Mouse (Mus musculus) skeletal muscle tissue, adult 2 months (tissue): ENCODE results near the gene Wdr46.
A peak's percentile ranks its signal among the peaks of the same experiment; 100 is the strongest.
"Not testable (repeated sequence)": the region's sequence is repeated elsewhere in the genome, so short reads cannot be mapped to it uniquely, and the experiment has no call there.

Source experiments
- DNase-seq: peaks from one replicate; pipeline ENCODE4 v3.0.0-alpha.2; 2012; ENCODE audit warnings: low read depth, low spot score

The Wdr46 gene

GRCm38 (mm10) chr17:33978631-33979031 lies 38.2 kb downstream of the Wdr46 start:
- peak; percentile 96 for DNase-seq

- no peak for DNase-seq
Measured at GRCm38 (mm10) chr17:33979512-33980050, 39.1 kb downstream of the Wdr46 start.

GRCm38 (mm10) chr17:33980181-33981035 lies 39.9 kb downstream of the Wdr46 start:
- no peak for DNase-seq

- DNase-seq, result peak; percentile 96
Measured at GRCm38 (mm10) chr17:33981192-33981909, 40.9 kb downstream of the Wdr46 start.

- DNase-seq, result not testable (repeated sequence)
Measured at GRCm38 (mm10) chr17:33982136-33982535, 41.7 kb downstream of the Wdr46 start.

GRCm38 (mm10) chr17:33991788-33992664 lies 51.6 kb downstream of the Wdr46 start:
- DNase-seq, result no peak

- no peak for DNase-seq
Measured at GRCm38 (mm10) chr17:33994959-33995358, 54.5 kb downstream of the Wdr46 start.

GRCm38 (mm10) chr17:33995651-33996050 lies 55.2 kb downstream of the Wdr46 start:
- DNase-seq, result no peak

GRCm38 (mm10) chr17:33997025-33997424 lies 56.6 kb downstream of the Wdr46 start:
- DNase-seq, result not testable (repeated sequence)

GRCm38 (mm10) chr17:33998697-33999096 lies 58.2 kb downstream of the Wdr46 start:
- DNase-seq, result not testable (repeated sequence)
